Mouse (Mus musculus): ENCODE measurements around the gene Fat3.

The Fat3 gene

GRCm38 (mm10) chr9:15953585-15954337 is 547.3 kb downstream of the Fat3 start:
- DNase-seq (ENCODE audit: low spot score in 2 of 2), result no peak

- no peak for DNase-seq (ENCODE audit: low spot score in 2 of 2)
These were observed 553.0 kb downstream of the Fat3 start for GRCm38 (mm10) chr9:15948086-15948485.

GRCm38 (mm10) chr9:15944182-15944581 is 556.9 kb downstream of the Fat3 start:
- DNase-seq (ENCODE audit: low spot score in 2 of 2), result no peak

GRCm38 (mm10) chr9:15943486-15944153 is 557.5 kb downstream of the Fat3 start:
- no peak for DNase-seq (ENCODE audit: low spot score in 2 of 2)

- no peak for DNase-seq (ENCODE audit: low spot score in 2 of 2)
These were observed 559.3 kb downstream of the Fat3 start for GRCm38 (mm10) chr9:15941818-15942217.

GRCm38 (mm10) chr9:15940933-15941673 is 560.0 kb downstream of the Fat3 start:
- DNase-seq (ENCODE audit: low spot score in 2 of 2), result no peak

GRCm38 (mm10) chr9:15939594-15939993 is 561.5 kb downstream of the Fat3 start:
- DNase-seq (ENCODE audit: low spot score in 2 of 2), result peak in 1 of 2 experiments; percentile 15

- peak in 1 of 2 experiments; percentile 5 for DNase-seq (ENCODE audit: low spot score in 2 of 2)
These were observed 563.1 kb downstream of the Fat3 start for GRCm38 (mm10) chr9:15937837-15938514.

GRCm38 (mm10) chr9:15930928-15931443 is 570.1 kb downstream of the Fat3 start:
- DNase-seq (ENCODE audit: low spot score in 2 of 2), result no peak

- no peak for DNase-seq (ENCODE audit: low spot score in 2 of 2)
These were observed 572.8 kb downstream of the Fat3 start for GRCm38 (mm10) chr9:15928331-15928730.

- DNase-seq (ENCODE audit: low spot score in 2 of 2), result no peak
These were observed 573.6 kb downstream of the Fat3 start for GRCm38 (mm10) chr9:15927378-15928083.

- no peak for DNase-seq (ENCODE audit: low spot score in 2 of 2)
These were observed 575.8 kb downstream of the Fat3 start for GRCm38 (mm10) chr9:15925237-15925636.

- no peak for DNase-seq (ENCODE audit: low spot score in 2 of 2)
These were observed 580.8 kb downstream of the Fat3 start for GRCm38 (mm10) chr9:15920271-15920670.

- DNase-seq (ENCODE audit: low spot score in 2 of 2), result no peak
These were observed 581.6 kb downstream of the Fat3 start for GRCm38 (mm10) chr9:15919373-15920005.

- DNase-seq (ENCODE audit: low spot score in 2 of 2), result no peak
These were observed 584.5 kb downstream of the Fat3 start for GRCm38 (mm10) chr9:15916600-15916999.

- no peak for DNase-seq (ENCODE audit: low spot score in 2 of 2)
These were observed 588.4 kb downstream of the Fat3 start for GRCm38 (mm10) chr9:15912735-15913134.

GRCm38 (mm10) chr9:15909397-15910113 is 591.5 kb downstream of the Fat3 start:
- DNase-seq (ENCODE audit: low spot score in 2 of 2), result no peak

- no peak for DNase-seq (ENCODE audit: low spot score in 2 of 2)
These were observed 596.9 kb downstream of the Fat3 start for GRCm38 (mm10) chr9:15903948-15904750.

- DNase-seq (ENCODE audit: low spot score in 2 of 2), result no peak
These were observed 603.0 kb downstream of the Fat3 start for GRCm38 (mm10) chr9:15898112-15898511.

All from thymus, postnatal 10 days (tissue).